Mouse (Mus musculus) intestine, embryonic 14.5 days (tissue): ENCODE measurements at regions not wholly inside any gene's neighbourhood (a gene's known extent, or its start where the extent isn't known, plus 50 kb on each side); places are given as distances from the start of the nearest gene placed in this dataset.

ENCODE experiments used
- ATAC-seq: fragments of 200-750 bp; cut with Nextera tagmentation; replicated peaks from 2 replicates; pipeline ENCODE4 v1.8.0; 2017; ENCODE audit warnings: low read depth, moderate number of reproducible peaks, moderate TSS enrichment, moderate library complexity; ENCODE audit not compliant: low FRiP score, low TSS enrichment
- DNase-seq: peaks from one replicate; pipeline ENCODE4 v3.0.0-alpha.2; 2018; ENCODE audit warnings: low spot score
- H3K27ac ChIP-seq: fragments of 300-500 bp; sonication (generic); 2 replicates; pipeline ENCODE4 v1.5.1; 2014; ENCODE audit warnings: low read depth, mild to moderate bottlenecking, control low read depth
- H3K27me3 ChIP-seq: fragments of 300-500 bp; sonication (generic); replicated peaks from 2 replicates; pipeline ENCODE4 v1.6.1; 2014; ENCODE audit warnings: low read length, control low read depth; ENCODE audit not compliant: control insufficient read depth, insufficient read depth
- H3K36me3 ChIP-seq: fragments of 300-500 bp; sonication (generic); 2 replicates; pipeline ENCODE4 v1.6.1; 2014; ENCODE audit warnings: low read length, control low read depth; ENCODE audit not compliant: control insufficient read depth, insufficient read depth
- H3K4me1 ChIP-seq: fragments of 300-500 bp; sonication (generic); replicated peaks from 2 replicates; pipeline ENCODE4 v1.6.1; 2014; ENCODE audit warnings: low read length, control low read depth, mixed read lengths; ENCODE audit not compliant: control insufficient read depth, insufficient read depth
- H3K4me2 ChIP-seq: fragments of 300-500 bp; sonication (generic); 2 replicates; pipeline ENCODE4 v1.6.1; 2014; ENCODE audit warnings: low read length
- H3K4me3 ChIP-seq: fragments of 300-500 bp; sonication (generic); 2 replicates; pipeline ENCODE4 v1.5.1; 2014; ENCODE audit warnings: low read depth, low read length, control low read depth, mixed read lengths
- H3K9ac ChIP-seq: fragments of 300-500 bp; sonication (generic); 2 replicates; pipeline ENCODE4 v1.6.1; 2014; ENCODE audit warnings: mild to moderate bottlenecking, low read length
- H3K9me3 ChIP-seq: fragments of 300-500 bp; sonication (generic); 2 replicates; pipeline ENCODE4 v1.6.1; 2016; ENCODE audit warnings: low read length, control low read depth; ENCODE audit not compliant: control insufficient read depth
- WGBS: fragments of 180-500 bp; shearing (Covaris S2); extraction: QIAGEN DNeasy Blood & Tissue Kit; methylation state at CpG from one replicate; pipeline ENCODE4 v1.1.7; 2014; 5-methylcytosine and 5-hydroxymethylcytosine counted together

GRCm38 (mm10) chr9:120681404-120681803 lies 110.2 kb downstream of the Rpl14 start:
- H3K4me3 ChIP-seq = no peak overlapping the region
- H3K9ac ChIP-seq = no peak overlapping the region
- DNase-seq (no peak), ATAC-seq (no peak)
- H3K4me1 ChIP-seq = peaks cover 8% of the 10 kb centered on the region
- 42% methylated on average over 7 of the region's 7 CpGs for WGBS
- no peak overlapping the region for H3K27ac ChIP-seq
- H3K9me3 ChIP-seq = no peaks in the 10 kb centered on the region
- no peaks in the 10 kb centered on the region for H3K36me3 ChIP-seq
- H3K27me3 ChIP-seq = no peaks in the 10 kb centered on the region
- H3K4me2 ChIP-seq = no peak overlapping the region

- ATAC-seq = no peak
Measured at GRCm38 (mm10) chr9:120685961-120686360, 114.7 kb downstream of the Rpl14 start.

DNA sequence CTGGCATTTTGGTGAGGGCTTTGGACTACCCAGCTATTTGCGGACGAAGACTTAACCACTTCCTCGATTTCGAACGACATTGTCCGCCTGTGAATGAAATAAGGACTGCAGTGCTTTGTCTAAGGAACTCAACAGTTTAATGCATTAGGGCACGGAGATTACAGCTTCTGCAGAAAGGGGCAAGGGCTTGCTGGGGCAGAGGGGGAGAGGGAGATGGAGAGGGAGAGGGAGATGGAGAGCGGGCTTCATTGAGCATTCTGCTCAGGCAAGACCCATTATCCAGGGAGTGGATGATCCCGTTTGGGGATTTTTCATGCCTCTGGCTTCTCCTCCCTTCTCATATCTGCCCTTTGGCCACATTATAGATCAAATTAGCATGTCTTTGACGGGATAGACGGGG lies 117.8 kb downstream of the Rpl14 start:
- no peak for ATAC-seq
- Histone ChIP-seq H3K27me3 (no peaks in the 10 kb centered on the region), H3K9me3 (no peaks in the 10 kb centered on the region), H3K9ac (no peak overlapping the region), H3K4me2 (no peak overlapping the region), H3K27ac (no peak overlapping the region), H3K36me3 (no peaks in the 10 kb centered on the region), H3K4me1 (peaks cover 23% of the 10 kb centered on the region), H3K4me3 (no peak overlapping the region)
- 80% methylated on average over 11 of the region's 11 CpGs for WGBS
- DNase-seq = no peak

More at GRCm38 (mm10) chr9:120685961-120686360, 114.7 kb downstream of the Rpl14 start:
- 5% methylated on average over 7 of the region's 7 CpGs for WGBS
- Histone ChIP-seq H3K9me3 (no peaks in the 10 kb centered on the region), H3K27ac (no peak overlapping the region), H3K9ac (no peak overlapping the region), H3K27me3 (no peaks in the 10 kb centered on the region), H3K4me3 (no peak overlapping the region), H3K36me3 (no peaks in the 10 kb centered on the region), H3K4me1 (peaks cover 14% of the 10 kb centered on the region), H3K4me2 (no peak overlapping the region)
- no peak for DNase-seq

DNA sequence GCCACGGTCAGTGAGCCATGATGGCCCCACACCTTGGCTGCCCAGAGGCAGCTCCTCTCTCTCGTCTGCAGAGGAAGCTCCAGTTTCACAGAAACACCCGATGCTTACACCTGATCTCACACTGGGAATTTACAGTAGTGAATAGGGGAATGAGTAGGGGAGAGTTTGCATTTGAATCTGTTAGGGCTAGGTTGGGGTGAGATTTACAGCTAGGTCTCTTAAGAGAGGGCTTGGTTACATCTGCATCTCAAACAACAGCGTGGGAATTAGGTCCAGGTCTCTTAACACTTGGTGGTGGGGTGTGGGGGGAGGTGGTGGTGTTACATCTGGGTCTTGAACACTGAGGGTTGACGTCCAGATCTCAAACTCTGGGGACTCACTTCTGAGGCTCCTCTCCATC lies 119.3 kb downstream of the Rpl14 start:
- no peak overlapping the region for H3K4me3 ChIP-seq
- peaks cover 23% of the 10 kb centered on the region for H3K4me1 ChIP-seq
- H3K27me3 ChIP-seq = no peaks in the 10 kb centered on the region
- 36% methylated on average over 5 of the region's 5 CpGs for WGBS
- no peaks in the 10 kb centered on the region for H3K9me3 ChIP-seq
- no peaks in the 10 kb centered on the region for H3K36me3 ChIP-seq
- no peak for DNase-seq
- no peak overlapping the region for H3K9ac ChIP-seq
- H3K27ac ChIP-seq = peak overlapping the region; percentile 93
- peak overlapping the region; percentile 45 for H3K4me2 ChIP-seq
- ATAC-seq = no peak

DNA sequence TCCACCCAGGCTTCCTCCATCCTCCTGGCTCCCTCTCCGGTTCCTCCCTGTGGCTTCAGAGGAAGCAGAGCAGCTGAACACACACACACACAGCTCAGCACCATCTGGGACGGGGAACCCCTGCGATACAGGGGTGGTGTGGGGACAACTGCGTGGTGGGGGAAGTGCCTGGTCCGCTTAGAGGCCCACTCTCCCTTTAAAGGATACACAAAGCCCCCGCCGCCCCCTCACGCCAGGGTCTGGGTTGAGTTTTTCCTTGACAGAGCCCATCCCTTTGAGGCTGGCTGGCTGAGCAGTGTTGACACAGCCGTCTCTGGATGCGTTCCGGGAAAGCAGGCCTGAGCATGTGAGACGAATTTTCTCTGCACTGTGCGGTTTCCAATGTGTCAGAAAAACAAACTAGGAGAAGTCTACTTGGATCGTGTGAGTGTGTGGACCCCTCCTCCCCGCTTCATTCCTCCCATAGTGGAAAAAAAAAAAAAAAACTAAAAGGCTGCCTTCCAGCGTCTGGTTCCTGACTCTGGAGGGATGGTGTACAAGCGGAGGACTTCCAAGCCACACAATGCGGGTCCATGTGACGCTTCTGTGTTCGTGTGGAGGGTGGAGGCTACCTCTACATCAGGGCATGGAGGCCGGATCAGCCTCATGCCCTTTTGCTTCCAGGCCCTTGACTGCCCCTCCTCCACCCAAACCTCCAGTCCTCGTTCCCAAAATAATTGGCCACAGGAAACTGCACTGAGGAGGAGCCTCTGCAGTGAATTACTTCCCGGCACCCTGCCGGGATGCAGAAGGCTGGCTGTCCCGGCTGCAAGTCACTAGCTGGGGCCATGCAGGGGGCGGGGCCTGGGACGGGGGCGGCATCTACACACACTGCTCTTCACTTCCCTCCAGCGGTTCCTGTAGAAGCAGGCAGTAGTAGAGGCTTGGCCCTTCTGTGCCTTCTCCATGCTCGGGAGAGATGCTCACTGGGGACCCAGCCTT lies 120.0 kb downstream of the Rpl14 start:
- H3K9me3 ChIP-seq = no peaks in the 10 kb centered on the region
- H3K4me3 ChIP-seq = peak overlapping the region; percentile 2
- H3K27ac ChIP-seq = peak overlapping the region; percentile 93
- ATAC-seq (peak; percentile 90), DNase-seq (peak; percentile 85)
- H3K4me1 ChIP-seq = peaks cover 23% of the 10 kb centered on the region
- H3K36me3 ChIP-seq = no peaks in the 10 kb centered on the region
- no peaks in the 10 kb centered on the region for H3K27me3 ChIP-seq
- peak overlapping the region; percentile 45 for H3K4me2 ChIP-seq
- WGBS = 4% methylated on average over 30 of the region's 30 CpGs
- H3K9ac ChIP-seq = no peak overlapping the region; the same call in 1 of the 2 replicates

GRCm38 (mm10) chr9:120691971-120692401 lies 120.7 kb downstream of the Rpl14 start:
- Histone ChIP-seq H3K9ac (no peak overlapping the region), H3K27me3 (no peaks in the 10 kb centered on the region), H3K36me3 (no peaks in the 10 kb centered on the region), H3K27ac (peak overlapping the region; percentile 93), H3K4me1 (peaks cover 23% of the 10 kb centered on the region), H3K4me2 (peak overlapping the region; percentile 45), H3K9me3 (no peaks in the 10 kb centered on the region), H3K4me3 (no peak overlapping the region)
- WGBS = 17% methylated on average over 14 of the region's 14 CpGs
- ATAC-seq = 0 out of 2 replicates have a peak, but pooled peaks have one; percentile 13
- no peak for DNase-seq

- Histone ChIP-seq H3K9ac (no peak overlapping the region), H3K27ac (no peak overlapping the region), H3K27me3 (no peaks in the 10 kb centered on the region), H3K9me3 (no peaks in the 10 kb centered on the region), H3K4me2 (no peak overlapping the region), H3K4me1 (peaks cover 23% of the 10 kb centered on the region), H3K4me3 (no peak overlapping the region), H3K36me3 (no peaks in the 10 kb centered on the region)
- ATAC-seq (no peak), DNase-seq (no peak)
- WGBS = 65% methylated on average over 5 of the region's 5 CpGs
Measured at GRCm38 (mm10) chr9:120694457-120694856, 123.2 kb downstream of the Rpl14 start.

DNA sequence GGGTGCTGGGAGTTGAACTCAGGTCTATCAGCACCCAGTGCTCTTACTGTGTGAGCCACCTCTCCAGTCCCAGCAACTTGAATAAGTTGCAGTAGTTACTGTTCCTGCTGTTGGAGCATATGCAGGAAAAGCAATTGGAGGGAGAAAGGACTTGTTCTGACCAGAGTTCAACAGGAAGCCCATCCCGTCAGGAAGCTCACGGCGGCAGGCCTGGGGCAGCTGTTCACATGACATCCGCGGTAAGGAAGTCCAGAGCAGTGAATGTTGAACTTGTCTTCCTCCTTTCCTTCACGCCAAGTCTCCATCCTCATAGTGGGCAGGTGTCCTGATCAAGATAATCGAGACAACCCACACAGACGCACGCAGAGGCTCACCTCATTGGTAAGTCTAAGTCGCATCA lies 124.7 kb downstream of the Rpl14 start:
- Histone ChIP-seq H3K4me3 (no peak overlapping the region), H3K36me3 (no peaks in the 10 kb centered on the region), H3K9me3 (no peaks in the 10 kb centered on the region), H3K27me3 (no peaks in the 10 kb centered on the region), H3K27ac (no peak overlapping the region), H3K4me2 (no peak overlapping the region), H3K4me1 (peaks cover 9% of the 10 kb centered on the region), H3K9ac (no peak overlapping the region)
- WGBS = 86% methylated on average over 10 of the region's 10 CpGs
- no peak for DNase-seq
- ATAC-seq = no peak
